Mouse (Mus musculus) ES-E14 (cell line): ENCODE measurements at regions not wholly inside any gene's neighbourhood (a gene's known extent, or its start where the extent isn't known, plus 50 kb on each side); places are given as distances from the start of the nearest gene placed in this dataset.

Experiments
- HCFC1 ChIP-seq: IDR thresholded peaks from 2 replicates; pipeline ENCODE4 v1.6.1; 2012; ENCODE audit warnings: low read length, inconsistent platforms, borderline replicate concordance; ENCODE audit not compliant: insufficient read depth
- MAFK ChIP-seq: IDR thresholded peaks from 2 replicates; pipeline ENCODE4 v1.6.1; 2014; ENCODE audit warnings: mild to moderate bottlenecking, low read depth, low read length, inconsistent platforms; ENCODE audit not compliant: insufficient read depth
- ZC3H11A ChIP-seq: IDR thresholded peaks from 2 replicates; pipeline ENCODE4 v1.6.1; 2012; ENCODE audit warnings: low read depth, mild to moderate bottlenecking, inconsistent platforms, low read length, borderline replicate concordance
- ZNF384 ChIP-seq: IDR thresholded peaks from 2 replicates; pipeline ENCODE4 v1.6.1; 2012; ENCODE audit warnings: low read depth, low read length, inconsistent platforms

GRCm38 (mm10) chr7:36571061-36571460 lies 126.9 kb upstream of the Tshz3 start:
- TF ChIP-seq ZNF384 (no peak), MAFK (no peak), HCFC1 (no peak), ZC3H11A (no peak)
